Mouse (Mus musculus) spleen, adult 2 months (tissue): Measurements from ENCODE around the gene Sh3bp5.

Source experiments
- CTCF ChIP-seq: fragments of 200-500 bp; IDR thresholded peaks from 2 replicates; pipeline ENCODE4 v1.5.1; 2011; ENCODE audit warnings: mild to moderate bottlenecking, inconsistent platforms; ENCODE audit not compliant: insufficient read depth, insufficient read length, insufficient replicate concordance; ENCODE audit errors: extremely low read depth
- POLR2A ChIP-seq: fragments of 200-500 bp; IDR thresholded peaks from 2 replicates; pipeline ENCODE4 v1.6.1; 2011; ENCODE audit warnings: low read depth, low read length, inconsistent platforms

DNA sequence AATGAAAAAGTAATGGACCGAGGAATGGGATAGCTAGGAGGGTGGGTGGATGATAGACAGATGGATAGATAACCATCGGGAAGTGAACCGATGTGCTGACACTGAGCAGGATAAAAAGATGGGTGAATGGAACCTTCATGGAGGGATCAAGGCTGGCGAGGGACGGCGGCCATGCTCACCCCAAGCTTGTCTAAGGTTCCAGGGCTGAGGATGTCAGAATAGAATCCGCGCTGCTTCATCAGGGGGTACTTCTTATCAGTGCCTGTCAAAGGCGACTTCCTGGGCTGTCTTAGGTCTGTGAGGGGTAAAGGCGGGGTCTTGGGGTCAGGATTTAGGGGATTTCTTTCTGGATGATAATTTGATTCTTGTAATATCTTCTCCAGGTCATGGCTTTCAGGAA lies 116.3 kb downstream of the Sh3bp5 start:
- TF ChIP-seq CTCF = no peak
- TF ChIP-seq POLR2A = no peak
